Mouse (Mus musculus): ENCODE results near the gene Cklf. TPM values are rescaled to one million over a fixed set of nuclear protein-coding genes. Genes with fewer than 3 reads are reported as not detected.

The Cklf gene
- total and polyA plus RNA-seq, 2 experiments from 2014 or later = 1.7 to 13.3 TPM

DNA sequence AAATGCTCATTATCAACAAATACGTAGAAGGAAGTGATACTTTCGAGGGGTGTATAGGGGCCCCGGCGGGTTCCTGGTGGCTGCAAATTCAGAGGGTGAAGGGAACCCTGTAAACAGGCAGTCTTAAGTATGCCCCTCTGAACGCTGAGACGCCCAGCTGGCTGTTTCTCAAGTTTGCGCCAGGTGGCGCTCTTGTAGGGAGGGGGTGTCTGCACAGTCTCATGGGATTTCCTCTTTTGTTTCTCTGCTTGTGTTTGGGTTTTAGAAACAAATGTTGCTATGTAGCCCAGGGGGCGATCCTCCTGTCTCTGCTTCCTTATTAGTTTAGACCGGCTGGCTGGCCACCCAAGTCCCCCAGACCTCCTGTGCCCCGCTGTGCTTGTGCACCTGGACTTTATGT is 31.6 kb upstream of the Cklf start:
- Histone ChIP-seq H3K9me3 (replicated peaks; ENCODE audit: control insufficient read depth, low read length) (no peaks in the 10 kb centered on the region), H3K9ac (replicated peaks; ENCODE audit: low read depth, low read length) (no peak overlapping the region), H3K4me3 (ENCODE audit: low read depth, low read length) (no peak overlapping the region), H3K27ac (ENCODE audit: low read depth) (no peak overlapping the region), H3K4me2 (ENCODE audit: low read depth, low read length) (0 out of 2 replicates have a peak overlapping the region, but pooled peaks have one; percentile 8), H3K4me1 (ENCODE audit: control insufficient read depth, insufficient read depth) (no peaks in the 10 kb centered on the region), H3K36me3 (replicated peaks; ENCODE audit: control insufficient read depth, insufficient read depth, low read length) (no peaks in the 10 kb centered on the region), H3K27me3 (ENCODE audit: control insufficient read depth, insufficient read depth, low read length) (no peaks in the 10 kb centered on the region)
- WGBS = 26% methylated on average over 11 of the region's 11 CpGs
- TF ChIP-seq EP300 (IDR thresholded peaks at IDR 0.05; ENCODE audit: low read depth) (no peak), CTCF (IDR thresholded peaks at IDR 0.05; ENCODE audit: low read depth) (peak; percentile 48)
- DNase-seq (ENCODE audit: low spot score) (peak; percentile 13), ATAC-seq (ENCODE audit: insufficient read depth, low read depth) (0 out of 2 replicates have a peak, but pooled peaks have one; percentile 37)

DNA sequence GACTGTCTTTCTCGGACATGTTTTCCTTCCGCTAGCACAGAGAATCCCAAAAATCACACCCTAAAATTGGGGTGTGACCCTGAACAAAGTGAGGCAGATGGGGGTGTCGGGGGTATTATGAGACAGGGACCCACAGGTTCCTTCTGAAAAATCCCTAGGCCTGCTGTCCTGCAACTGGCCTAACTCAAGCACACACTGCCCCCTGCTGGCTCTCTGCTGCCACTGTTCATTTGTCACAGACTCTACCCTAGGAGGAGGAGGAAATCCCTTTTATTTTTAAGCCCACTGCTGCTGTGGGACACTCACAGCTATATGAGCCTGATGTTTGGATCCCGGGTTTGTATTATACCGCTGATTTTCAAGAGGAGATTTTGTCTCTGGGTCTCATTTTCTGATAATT is 30.9 kb upstream of the Cklf start:
- 37% methylated on average over 5 of the region's 5 CpGs for WGBS
- peak; percentile 68 for ATAC-seq (ENCODE audit: insufficient read depth, low read depth)

DNA sequence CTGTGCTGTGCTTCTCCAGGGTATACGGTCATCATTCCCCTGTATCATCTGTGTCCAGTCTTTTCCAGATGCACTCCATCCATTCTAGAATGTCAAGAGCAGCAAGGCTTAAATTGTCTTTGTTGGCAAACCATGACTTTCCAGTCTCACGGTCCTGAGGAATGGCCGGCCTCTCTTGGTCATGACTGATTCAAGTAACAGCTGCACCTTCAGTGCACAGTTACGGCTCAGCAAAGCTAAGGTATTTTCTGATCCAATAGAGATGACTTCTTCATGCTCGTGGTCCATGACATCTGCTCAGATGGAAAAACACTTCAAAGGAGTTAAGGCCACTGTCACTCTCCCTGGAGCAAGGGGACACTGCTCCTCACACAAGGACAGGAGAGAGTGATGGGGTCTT is 23.6 kb upstream of the Cklf start:
- 89% methylated on average over 5 of the region's 5 CpGs for WGBS
- H3K36me3 ChIP-seq (replicated peaks; ENCODE audit: control insufficient read depth, insufficient read depth, low read length) = peaks cover 55% of the 10 kb centered on the region

More for the DNA sequence above, 30.9 kb upstream of the Cklf start:
- Histone ChIP-seq H3K4me1 (ENCODE audit: control insufficient read depth, insufficient read depth) (no peaks in the 10 kb centered on the region), H3K4me2 (ENCODE audit: low read depth, low read length) (no peak overlapping the region), H3K4me3 (ENCODE audit: low read depth, low read length) (no peak overlapping the region), H3K36me3 (replicated peaks; ENCODE audit: control insufficient read depth, insufficient read depth, low read length) (no peaks in the 10 kb centered on the region), H3K27me3 (ENCODE audit: control insufficient read depth, insufficient read depth, low read length) (no peaks in the 10 kb centered on the region), H3K9ac (replicated peaks; ENCODE audit: low read depth, low read length) (no peak overlapping the region), H3K9me3 (replicated peaks; ENCODE audit: control insufficient read depth, low read length) (no peaks in the 10 kb centered on the region), H3K27ac (ENCODE audit: low read depth) (no peak overlapping the region)
- peak; percentile 62 for DNase-seq (ENCODE audit: low spot score)
- TF ChIP-seq EP300 (IDR thresholded peaks at IDR 0.05; ENCODE audit: low read depth) (no peak), CTCF (IDR thresholded peaks at IDR 0.05; ENCODE audit: low read depth) (peak; percentile 87)

DNA sequence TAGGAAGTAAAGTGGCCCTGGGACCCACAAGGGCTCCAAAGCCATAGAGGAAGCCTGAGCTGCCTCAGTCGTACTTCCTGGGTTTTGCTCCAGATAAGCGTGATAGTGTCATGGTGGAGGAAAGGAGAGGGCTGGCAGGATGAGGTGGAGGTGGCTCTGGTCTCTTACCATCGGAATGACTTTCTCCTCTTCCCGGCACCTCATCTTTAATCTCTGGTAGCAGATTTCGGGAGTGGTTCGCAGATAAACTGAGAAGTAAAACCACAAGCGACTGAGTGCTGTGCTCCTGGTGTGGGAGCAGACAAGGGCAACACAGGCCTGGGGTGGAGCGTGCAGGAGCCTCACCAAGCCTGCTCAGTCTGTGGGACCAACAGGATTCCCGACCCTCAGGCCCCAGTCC is 20.3 kb upstream of the Cklf start:
- Histone ChIP-seq H3K27me3 (ENCODE audit: control insufficient read depth, insufficient read depth, low read length) (no peaks in the 10 kb centered on the region), H3K36me3 (replicated peaks; ENCODE audit: control insufficient read depth, insufficient read depth, low read length) (peaks cover 66% of the 10 kb centered on the region), H3K9ac (replicated peaks; ENCODE audit: low read depth, low read length) (no peak overlapping the region), H3K9me3 (replicated peaks; ENCODE audit: control insufficient read depth, low read length) (no peaks in the 10 kb centered on the region), H3K27ac (ENCODE audit: low read depth) (no peak overlapping the region), H3K4me2 (ENCODE audit: low read depth, low read length) (no peak overlapping the region), H3K4me1 (ENCODE audit: control insufficient read depth, insufficient read depth) (no peaks in the 10 kb centered on the region), H3K4me3 (ENCODE audit: low read depth, low read length) (no peak overlapping the region)
- TF ChIP-seq EP300 (IDR thresholded peaks at IDR 0.05; ENCODE audit: low read depth) = no peak
- DNase-seq (ENCODE audit: low spot score) = no peak
- WGBS = 89% methylated on average over 9 of the region's 9 CpGs
- ATAC-seq (ENCODE audit: insufficient read depth, low read depth) = no peak

More for the DNA sequence above, 23.6 kb upstream of the Cklf start:
- H3K4me3 ChIP-seq (ENCODE audit: low read depth, low read length) = no peak overlapping the region
- H3K27ac ChIP-seq (ENCODE audit: low read depth) = no peak overlapping the region
- DNase-seq (ENCODE audit: low spot score) = no peak
- H3K4me1 ChIP-seq (ENCODE audit: control insufficient read depth, insufficient read depth) = no peaks in the 10 kb centered on the region
- H3K4me2 ChIP-seq (ENCODE audit: low read depth, low read length) = no peak overlapping the region
- TF ChIP-seq EP300 (IDR thresholded peaks at IDR 0.05; ENCODE audit: low read depth) (no peak), CTCF (IDR thresholded peaks at IDR 0.05; ENCODE audit: low read depth) (no peak)
- H3K9me3 ChIP-seq (replicated peaks; ENCODE audit: control insufficient read depth, low read length) = no peaks in the 10 kb centered on the region
- H3K9ac ChIP-seq (replicated peaks; ENCODE audit: low read depth, low read length) = no peak overlapping the region
- no peaks in the 10 kb centered on the region for H3K27me3 ChIP-seq (ENCODE audit: control insufficient read depth, insufficient read depth, low read length)
- ATAC-seq (ENCODE audit: insufficient read depth, low read depth) = no peak

DNA sequence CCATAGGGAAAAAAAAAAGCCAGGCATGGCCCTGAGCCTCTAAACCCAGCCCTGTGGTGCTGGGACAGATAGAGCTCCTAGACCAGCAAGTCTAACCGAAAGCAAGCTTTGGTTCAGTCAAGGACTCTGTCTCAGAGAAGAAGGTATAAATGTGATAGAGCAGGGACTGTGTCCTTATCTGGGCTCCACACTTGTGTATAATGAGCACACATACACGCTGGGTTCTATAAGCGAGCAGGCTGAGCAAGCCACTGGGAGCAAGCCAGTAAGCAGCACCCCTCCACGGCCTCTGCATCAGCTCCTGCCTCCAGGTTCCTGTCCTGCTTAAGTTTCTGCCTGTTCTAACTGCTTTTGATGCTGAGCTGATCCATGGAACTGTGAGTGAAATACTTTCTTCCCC is 18.6 kb upstream of the Cklf start:
- no peak overlapping the region for H3K9ac ChIP-seq (replicated peaks; ENCODE audit: low read depth, low read length)
- no peaks in the 10 kb centered on the region for H3K4me1 ChIP-seq (ENCODE audit: control insufficient read depth, insufficient read depth)
- 91% methylated on average over 4 of the region's 4 CpGs for WGBS
- H3K4me2 ChIP-seq (ENCODE audit: low read depth, low read length) = no peak overlapping the region
- peaks cover 67% of the 10 kb centered on the region for H3K36me3 ChIP-seq (replicated peaks; ENCODE audit: control insufficient read depth, insufficient read depth, low read length)
- no peak for ATAC-seq (ENCODE audit: insufficient read depth, low read depth)
- H3K27ac ChIP-seq (ENCODE audit: low read depth) = no peak overlapping the region
- no peaks in the 10 kb centered on the region for H3K9me3 ChIP-seq (replicated peaks; ENCODE audit: control insufficient read depth, low read length)
- TF ChIP-seq CTCF (IDR thresholded peaks at IDR 0.05; ENCODE audit: low read depth) (no peak), EP300 (IDR thresholded peaks at IDR 0.05; ENCODE audit: low read depth) (no peak)
- H3K27me3 ChIP-seq (ENCODE audit: control insufficient read depth, insufficient read depth, low read length) = no peaks in the 10 kb centered on the region
- no peak for DNase-seq (ENCODE audit: low spot score)
- H3K4me3 ChIP-seq (ENCODE audit: low read depth, low read length) = no peak overlapping the region

DNA sequence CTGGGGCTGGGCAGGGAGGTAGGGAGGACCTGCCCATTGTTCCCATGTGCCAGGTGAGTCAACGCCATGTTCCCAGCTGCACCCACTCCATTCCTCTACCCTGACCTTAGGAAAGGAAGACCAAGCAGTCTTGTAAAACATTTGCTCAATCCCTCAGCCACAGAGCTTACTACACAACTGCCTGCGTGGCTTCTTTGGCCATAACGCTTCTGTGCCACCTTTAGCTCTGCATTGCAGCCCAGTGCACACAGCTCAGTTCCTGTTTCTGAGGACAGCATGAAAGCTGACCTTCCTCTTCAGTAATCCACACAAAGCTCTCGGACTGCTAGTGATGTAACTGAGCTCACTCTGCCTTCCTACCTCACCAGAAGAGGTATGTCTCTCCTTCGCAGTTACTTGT is 17.7 kb upstream of the Cklf start:
- no peak for ATAC-seq (ENCODE audit: insufficient read depth, low read depth)
- Histone ChIP-seq H3K36me3 (replicated peaks; ENCODE audit: control insufficient read depth, insufficient read depth, low read length) (peaks cover 67% of the 10 kb centered on the region), H3K27ac (ENCODE audit: low read depth) (no peak overlapping the region), H3K9ac (replicated peaks; ENCODE audit: low read depth, low read length) (no peak overlapping the region), H3K4me2 (ENCODE audit: low read depth, low read length) (no peak overlapping the region), H3K27me3 (ENCODE audit: control insufficient read depth, insufficient read depth, low read length) (no peaks in the 10 kb centered on the region), H3K4me1 (ENCODE audit: control insufficient read depth, insufficient read depth) (no peaks in the 10 kb centered on the region), H3K4me3 (ENCODE audit: low read depth, low read length) (no peak overlapping the region), H3K9me3 (replicated peaks; ENCODE audit: control insufficient read depth, low read length) (no peaks in the 10 kb centered on the region)
- 92% methylated on average over 5 of the region's 5 CpGs for whole genome bisulfite sequencing
- no peak for DNase-seq (ENCODE audit: low spot score)
- no peak for TF ChIP-seq CTCF (IDR thresholded peaks at IDR 0.05; ENCODE audit: low read depth)
- no peak for TF ChIP-seq EP300 (IDR thresholded peaks at IDR 0.05; ENCODE audit: low read depth)

All from heart, postnatal 0 days (tissue).